Mouse (Mus musculus) cerebellum, adult 11-12 months (tissue): ENCODE measurements around the gene Tma7.

Experiments
- DNase-seq: peaks from one replicate; pipeline ENCODE4 v3.0.0; 2022

The Tma7 gene

GRCm38 (mm10) chr9:109039681-109040080 lies 42.7 kb downstream of the Tma7 start:
- DNase-seq: no peak

- DNase-seq: peak; percentile 73
Observed at GRCm38 (mm10) chr9:109038901-109039364, 43.5 kb downstream of the Tma7 start.

GRCm38 (mm10) chr9:109038086-109038895 lies 44.1 kb downstream of the Tma7 start, which contains the start of gene Shisa5:
Gene Shisa5, plus strand, starts transcription at chr9:109038565.
- DNase-seq: peak; percentile 62

- no peak for DNase-seq
Observed at GRCm38 (mm10) chr9:109032435-109032834, 50.0 kb downstream of the Tma7 start.

GRCm38 (mm10) chr9:109031686-109032085 lies 50.7 kb downstream of the Tma7 start:
- no peak for DNase-seq

GRCm38 (mm10) chr9:109031001-109031400 lies 51.4 kb downstream of the Tma7 start:
- no peak for DNase-seq

GRCm38 (mm10) chr9:109030312-109030711 lies 52.1 kb downstream of the Tma7 start:
- no peak for DNase-seq

- DNase-seq: no peak
Observed at GRCm38 (mm10) chr9:109028919-109029318, 53.5 kb downstream of the Tma7 start.

GRCm38 (mm10) chr9:109028421-109028820 lies 54.0 kb downstream of the Tma7 start:
- DNase-seq: no peak

GRCm38 (mm10) chr9:109027521-109027920 lies 54.9 kb downstream of the Tma7 start:
- DNase-seq: no peak
